Comparison of ENCODE assay signal across 28 mouse cellular contexts in the genomic region with DNA sequence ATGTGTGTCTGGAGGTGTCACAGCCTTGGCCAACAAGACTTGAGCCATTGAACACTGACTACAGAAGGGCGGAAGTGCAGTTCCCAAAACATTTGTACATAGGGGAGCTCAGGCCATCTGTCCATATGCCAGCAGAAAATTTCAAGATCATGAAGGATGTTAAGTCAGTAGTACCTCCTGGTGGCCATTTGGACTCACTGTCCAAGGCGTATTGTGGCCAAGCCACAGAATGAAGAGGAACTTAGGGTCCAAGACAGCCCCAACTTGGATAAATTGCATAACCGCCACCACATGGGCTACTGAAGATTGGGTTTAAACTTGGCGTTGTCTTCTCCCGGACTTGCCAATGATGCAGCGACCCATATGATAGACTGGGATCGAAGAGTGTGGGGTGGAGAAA. TPM values are rescaled to one million over a fixed set of nuclear protein-coding genes. Genes with fewer than 3 reads are reported as not detected.
DNase-seq lines count a peak whose midpoint lies in the region; ATAC-seq and TF ChIP-seq lines count a peak whose summit lies in the region.
"Had no signal": no experiment of that assay in that cellular context is flagged by ENCODE, and none has a peak within 500 bp of the region (broad histone marks: within the 10 kb centered on the region; RNA-seq: fewer than 3 reads in every experiment).

No protein-coding gene starts in this region.

- no peak for DNase-seq in layer of hippocampus, adult 2 months (ENCODE audit: low spot score in 2 of 2)
- DNase-seq in layer of hippocampus, postnatal 10 days (ENCODE audit: low spot score in 2 of 2): no peak
- peak; percentile 41 for DNase-seq in 416B (ENCODE audit: low read depth)
- peak; percentile 35 for DNase-seq in R1 (ENCODE audit: low read depth, low spot score)
- no peak for DNase-seq in frontal cortex, adult 2 months (ENCODE audit: extremely low spot score in 1 of 2, low spot score in 1 of 2)
- no peak for DNase-seq in frontal cortex, postnatal 36 days (ENCODE audit: low spot score in 2 of 2)
- DNase-seq: cerebellum, adult 2 months; cerebellum, postnatal 14 days; heart, postnatal 10 days; kidney, adult 2 months; layer of hippocampus, adult 9-11 months had no signal

- no peak overlapping the region for H3K4me3 ChIP-seq in layer of hippocampus, adult 2 months
- H3K4me3 ChIP-seq: embryonic facial prominence, embryonic 10.5 days; embryonic facial prominence, embryonic 15.5 days; forebrain, embryonic 12.5 days; heart, embryonic 13.5 days; hindbrain, embryonic 15.5 days; intestine, embryonic 15.5 days; limb, embryonic 13.5 days; liver, embryonic 12.5 days; neural tube, embryonic 13.5 days had no signal

- H3K27ac ChIP-seq in layer of hippocampus, adult 2 months: no peak overlapping the region
- H3K27ac ChIP-seq: embryonic facial prominence, embryonic 10.5 days; embryonic facial prominence, embryonic 15.5 days; forebrain, embryonic 12.5 days; heart, embryonic 13.5 days; hindbrain, embryonic 15.5 days; intestine, embryonic 15.5 days; limb, embryonic 13.5 days; liver, embryonic 12.5 days; neural tube, embryonic 13.5 days had no signal

- peak; percentile 46 for ATAC-seq in megakaryocyte progenitor cell, adult 5-6 weeks (replicated peaks; ENCODE audit: poor library complexity)
- ATAC-seq: Patski had no signal

- peak; percentile 41 for TF ChIP-seq CTCF in layer of hippocampus, adult 2 months (conservative IDR thresholded peaks at IDR 0.05)

RNA-seq across cellular contexts. Expression of a gene that starts 26.2 kb away (rescaled TPM):
- 10 to 100 TPM; 18.5 to 21.0 TPM for total RNA-seq in layer of hippocampus, adult 2 months (2021)
- total RNA-seq in layer of hippocampus, postnatal 10 days (2021): 10 to 100 TPM; 21.5 to 23.7 TPM
- total RNA-seq in megakaryocyte progenitor cell, adult 5-6 weeks (2015): 21.2 and 25.4 TPM in 2 replicates
- total RNA-seq in megakaryocyte progenitor cell, adult 5-6 weeks (2017): 19.3 and 23.8 TPM in 2 replicates
- 35.9 and 38.8 TPM in 2 replicates for polyA plus RNA-seq in frontal cortex, adult 2 months (2012; rRNA removed)

RNA-seq across cellular contexts. Expression of a gene that starts 54.4 kb away (rescaled TPM):
- 10 to 100 TPM; 10.8 to 11.3 TPM for total RNA-seq in layer of hippocampus, adult 2 months (2021)
- 1 to 10 TPM; 5.1 to 5.3 TPM for total RNA-seq in layer of hippocampus, postnatal 10 days (2021)
- total RNA-seq in megakaryocyte progenitor cell, adult 5-6 weeks (2015): not detected in 2 replicates
- 5.2 TPM in 1 of 2 replicates, not detected in the other for total RNA-seq in megakaryocyte progenitor cell, adult 5-6 weeks (2017)
- polyA plus RNA-seq in frontal cortex, adult 2 months (2012; rRNA removed): not detected in 2 replicates
- total RNA-seq: hematopoietic stem cell, adult 5-6 weeks; MEL; midbrain, postnatal 0 days had no signal
- polyA plus RNA-seq: heart, embryonic 13.5 days; hindbrain, embryonic 15.5 days; kidney, adult 2 months; large intestine, adult 2 months; Patski; stomach, embryonic 14.5 days; urinary bladder, adult 2 months had no signal

RNA-seq across cellular contexts. Expression of a gene that starts 54.6 kb away (rescaled TPM):
- 100 to 1,000 TPM; 190 to 207 TPM for total RNA-seq in layer of hippocampus, adult 2 months (2021)
- total RNA-seq in layer of hippocampus, postnatal 10 days (2021): 10 to 100 TPM; 13.8 to 19.9 TPM
- 108 and 152 TPM in 2 replicates for total RNA-seq in megakaryocyte progenitor cell, adult 5-6 weeks (2015)
- total RNA-seq in megakaryocyte progenitor cell, adult 5-6 weeks (2017): 62.9 and 87.2 TPM in 2 replicates
- 154 and 202 TPM in 2 replicates for polyA plus RNA-seq in frontal cortex, adult 2 months (2012; rRNA removed)
- total RNA-seq: MEL had no signal
- polyA plus RNA-seq: Patski had no signal

Comparison
In these comparisons a context has a peak if more than half of its experiments do, and no peak if none do; other contexts are left out.
1. DNase-seq: peak in 416B (single experiment) and R1 (single experiment); none in layer of hippocampus, adult 2 months (0 of 2), layer of hippocampus, postnatal 10 days (0 of 2), frontal cortex, adult 2 months (0 of 2) and frontal cortex, postnatal 36 days (0 of 2).